Mouse (Mus musculus) right cerebral cortex, postnatal 4 days (tissue): ENCODE data around the gene Akt2.

Experiments used
- DNase-seq: peaks from one replicate; pipeline ENCODE4 v3.0.0-alpha.2; 2022

Gene Akt2

DNA sequence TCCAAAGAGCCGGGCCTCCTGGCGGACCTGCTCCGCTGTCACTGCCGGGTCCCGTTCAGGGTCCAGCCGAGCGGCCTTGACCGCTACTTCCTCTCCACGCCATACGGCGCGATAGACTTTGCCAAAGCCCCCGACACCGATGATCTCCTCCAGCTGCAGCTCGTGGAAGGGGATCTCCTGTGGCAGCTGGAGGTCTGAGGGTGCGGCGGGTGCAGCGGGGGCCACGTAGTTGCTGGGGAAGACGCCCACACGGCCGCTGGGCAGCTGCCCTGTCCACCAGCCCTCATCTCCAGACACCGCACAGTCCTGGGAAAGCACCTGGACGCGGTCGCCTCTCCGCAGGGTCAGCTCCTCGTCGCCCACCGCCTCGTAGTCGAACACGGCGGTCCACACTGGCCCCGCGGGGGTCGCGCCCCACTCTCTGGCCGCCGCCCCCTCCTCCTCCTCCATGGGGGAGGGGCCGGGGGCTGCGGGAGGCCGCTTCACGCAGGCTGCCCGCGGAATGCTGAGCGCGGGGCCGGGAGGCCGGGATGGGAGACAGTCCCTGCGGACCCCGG lies 82.3 kb downstream of the Akt2 start:
- peak; percentile 48 for DNase-seq

DNA sequence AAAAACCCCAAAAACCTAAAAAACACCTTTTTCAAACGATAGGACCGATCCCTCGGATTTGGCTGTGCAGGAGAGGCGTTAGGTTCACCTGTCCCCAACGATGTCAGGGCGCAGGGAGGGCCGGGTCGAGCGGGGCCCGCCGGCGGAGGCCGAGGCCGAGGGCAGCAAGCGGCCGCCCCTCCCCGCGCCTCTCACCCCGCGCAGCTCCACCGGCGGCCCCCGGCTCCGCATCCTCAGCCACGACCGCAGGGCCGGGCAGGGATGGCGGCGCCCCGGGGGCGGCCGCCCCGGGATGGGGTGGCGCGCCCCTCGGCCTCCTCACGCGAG lies 82.8 kb downstream of the Akt2 start:
- no peak for DNase-seq

- peak; percentile 91 for DNase-seq
Measured at GRCm38 (mm10) chr7:27674522-27675221, 83.3 kb downstream of the Akt2 start, which contains the start of gene Map3k10. Gene Map3k10 (minus strand): TSS chr7:27674598.

- DNase-seq: no peak
Measured at GRCm38 (mm10) chr7:27675222-27675612, 83.9 kb downstream of the Akt2 start.

DNA sequence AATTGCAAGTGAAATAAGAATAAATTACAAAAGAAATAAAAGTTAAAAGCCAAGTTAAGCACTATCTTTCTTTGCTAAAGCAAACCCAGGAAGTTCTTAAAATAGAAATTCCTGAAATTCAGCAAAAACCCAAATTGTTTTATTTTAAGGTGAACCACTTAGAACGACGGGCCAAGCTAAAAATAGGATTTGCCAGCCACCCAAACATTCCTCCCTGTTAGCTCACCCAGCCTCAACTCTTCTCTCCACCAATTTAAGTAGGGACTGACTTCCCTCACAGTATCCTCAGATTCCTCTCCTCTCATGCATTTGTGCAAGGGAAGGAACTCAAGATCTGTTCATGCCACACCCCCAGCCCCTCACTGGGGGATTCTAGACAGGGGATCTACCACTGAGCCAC lies 91.9 kb downstream of the Akt2 start:
- DNase-seq: no peak

- DNase-seq: no peak
Measured at GRCm38 (mm10) chr7:27685220-27685619, 93.9 kb downstream of the Akt2 start.

DNA sequence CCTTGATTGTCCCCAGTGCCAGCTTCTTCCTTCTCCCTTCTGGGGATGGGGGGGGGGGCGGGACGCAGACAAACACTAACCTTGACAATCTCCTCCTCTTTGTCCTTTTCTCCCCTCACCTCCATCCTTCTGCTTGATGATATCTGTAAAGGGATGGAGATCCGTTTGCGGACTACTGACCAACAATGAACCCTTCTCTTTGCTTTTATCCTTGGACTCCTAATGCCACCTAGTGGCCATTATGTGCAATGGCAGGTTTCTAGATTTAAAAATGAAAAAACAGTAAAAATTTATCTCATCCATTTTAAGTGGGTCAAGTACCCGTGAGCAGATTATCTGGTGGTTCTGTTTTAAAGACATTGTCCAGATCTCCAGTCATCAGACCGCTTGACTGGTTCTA lies 94.3 kb downstream of the Akt2 start:
- DNase-seq: no peak

DNA sequence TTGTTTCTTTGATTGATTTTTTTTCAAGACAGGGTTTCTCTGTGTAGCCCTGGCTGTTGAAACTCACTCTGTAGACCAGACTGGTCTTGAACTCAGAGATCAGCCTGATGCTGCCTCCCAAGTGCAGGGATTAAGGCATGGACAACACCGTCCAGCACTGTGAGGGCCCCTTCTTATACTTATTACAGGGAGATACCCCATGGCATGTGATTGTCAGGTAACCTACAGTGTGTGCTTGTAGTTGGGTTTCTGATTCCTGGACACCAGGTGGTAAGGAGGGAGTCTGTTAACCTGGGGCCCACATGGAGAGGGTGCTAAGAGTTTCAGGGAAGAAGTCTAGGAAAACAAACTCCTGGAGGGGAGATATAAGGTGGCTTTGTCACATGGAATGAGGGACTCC lies 95.7 kb downstream of the Akt2 start:
- DNase-seq: no peak

- no peak for DNase-seq
Measured at GRCm38 (mm10) chr7:27687836-27688235, 96.5 kb downstream of the Akt2 start.

GRCm38 (mm10) chr7:27688246-27688788 lies 97.0 kb downstream of the Akt2 start:
- no peak for DNase-seq

- DNase-seq: peak; percentile 78
Measured at GRCm38 (mm10) chr7:27688815-27689612, 97.7 kb downstream of the Akt2 start, which contains the start of gene Zfp607b. Gene Zfp607b (plus strand): TSS chr7:27689340.
